Mouse (Mus musculus): ENCODE measurements around the gene Olig2. TPM values are rescaled to one million over a fixed set of nuclear protein-coding genes. Genes with fewer than 3 reads are reported as not detected.

The Olig2 gene
- total RNA-seq, 2 experiments from 2014 or later: 22.1 to 27.1 TPM

GRCm38 (mm10) chr16:91262467-91263220, 37.4 kb downstream of the Olig2 start:
- peak in 1 of 2 experiments; percentile 8 for DNase-seq (ENCODE audit: low spot score in 2 of 2)
- intact Hi-C loops (cut with DNase I): no loop called here

GRCm38 (mm10) chr16:91265972-91266371, 40.7 kb downstream of the Olig2 start:
- intact Hi-C loops (cut with DNase I): no loop called here

GRCm38 (mm10) chr16:91268724-91269452, 43.6 kb downstream of the Olig2 start:
- no peak for DNase-seq (ENCODE audit: low spot score in 2 of 2)
- intact Hi-C loops (cut with DNase I): loop anchor here (2.0 kb wide), 1 partner anchor 38 kb away; no protein-coding TSS in a partner anchor

More at GRCm38 (mm10) chr16:91265972-91266371, 40.7 kb downstream of the Olig2 start:
- peak; percentile 46 to 56 for DNase-seq (ENCODE audit: low spot score in 2 of 2)

GRCm38 (mm10) chr16:91269468-91270211, 44.4 kb downstream of the Olig2 start, which contains the start of gene Olig1:
TSS of gene Olig1 (plus strand) at chr16:91269772.
- intact Hi-C loops (cut with DNase I): loop anchor here (2.0 kb wide), 1 partner anchor 39 kb away; no protein-coding TSS in a partner anchor
- peak; percentile 71 for DNase-seq (ENCODE audit: low spot score in 2 of 2)

- peak; percentile 28 to 41 for DNase-seq (ENCODE audit: low spot score in 2 of 2)
- intact Hi-C loops (cut with DNase I): no loop called here
These were observed 45.1 kb downstream of the Olig2 start for GRCm38 (mm10) chr16:91270212-91270971.

GRCm38 (mm10) chr16:91270982-91271549, 45.8 kb downstream of the Olig2 start:
- peak in 1 of 2 experiments; percentile 9 for DNase-seq (ENCODE audit: low spot score in 2 of 2)
- intact Hi-C loops (cut with DNase I): no loop called here

GRCm38 (mm10) chr16:91271634-91272033, 46.4 kb downstream of the Olig2 start:
- DNase-seq (ENCODE audit: low spot score in 2 of 2): no peak
- intact Hi-C loops (cut with DNase I): no loop called here

Other genes starting within 250 kb of the Olig2 start
- gene Synj1, start 214.1 kb upstream of the Olig2 start, total RNA-seq (2021): 100 to 1,000 TPM; 344 to 352 TPM
- 10 to 100 TPM; 39.7 to 74.0 TPM for gene Paxbp1, start 180.9 kb upstream of the Olig2 start, total RNA-seq (2021)
- gene 4932438H23Rik, start 130.3 kb upstream of the Olig2 start, total RNA-seq (2021): under 1 TPM; 0.59 to 0.96 TPM
- 100 to 1,000 TPM in 1 of 2 experiments, 10 to 100 TPM in 1; 99.3 to 114 TPM for gene Olig1, start 44.3 kb downstream of the Olig2 start, total RNA-seq (2021)
- gene Ifnar2, start 147.3 kb downstream of the Olig2 start, total RNA-seq (2021): 10 to 100 TPM; 19.4 to 25.1 TPM
- not detected for gene Gm21970, start 166.3 kb downstream of the Olig2 start, total RNA-seq (2021)
- 10 to 100 TPM in 1 of 2 experiments, 1 to 10 TPM in 1; 9.4 to 10.2 TPM for gene Il10rb, start 180.7 kb downstream of the Olig2 start, total RNA-seq (2021)